ENCODE assay signal across 8 mouse cellular contexts in the genomic region with DNA sequence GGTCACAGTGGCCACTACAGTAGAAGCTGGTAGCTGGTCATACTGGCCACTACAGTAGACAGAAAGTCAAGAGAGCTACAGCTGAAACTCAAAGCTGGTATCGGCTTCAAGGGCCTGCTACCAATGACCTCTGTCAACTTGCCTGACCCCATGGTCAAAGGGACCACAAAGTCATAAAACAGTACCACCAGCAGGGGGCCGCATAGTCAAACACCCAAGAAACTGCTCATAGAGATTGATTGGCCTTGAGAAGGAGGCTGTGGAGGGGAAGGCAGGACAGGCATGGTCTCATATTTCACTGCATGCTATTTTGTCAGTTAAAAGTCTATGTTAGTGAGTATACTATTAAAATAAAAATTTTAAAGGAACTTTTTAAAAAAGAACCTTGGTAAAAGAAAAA. TPM values are rescaled to one million over a fixed set of nuclear protein-coding genes. Genes with fewer than 3 reads are reported as not detected.
DNase-seq lines count a peak whose midpoint lies in the region; ATAC-seq and TF ChIP-seq lines count a peak whose summit lies in the region.

No protein-coding gene starts in this region.

- no peak overlapping the region for H3K4me3 ChIP-seq in intestine, postnatal 0 days (ENCODE audit: low read depth, low read length)
- H3K4me3 ChIP-seq in intestine, embryonic 16.5 days (ENCODE audit: low read length) = no peak overlapping the region

- no peak overlapping the region for H3K9ac ChIP-seq in intestine, postnatal 0 days (ENCODE audit: low read depth, low read length)
- no peak overlapping the region for H3K9ac ChIP-seq in intestine, embryonic 16.5 days (ENCODE audit: low read depth, low read length)

- no peaks in the 10 kb centered on the region for H3K9me3 ChIP-seq in intestine, postnatal 0 days (ENCODE audit: control insufficient read depth)
- peaks cover 2% of the 10 kb centered on the region; the same call in 1 of the 2 replicates for H3K9me3 ChIP-seq in intestine, embryonic 16.5 days (ENCODE audit: control insufficient read depth, low read length)

- DNase-seq in ES-CJ7 (ENCODE audit: low read depth, low spot score) = peak; percentile 65
- peak; percentile 39 for DNase-seq in c-Kit-positive CD71-positive TER-119-negative erythroid progenitor cells, embryonic 14.5 days (ENCODE audit: low read depth)
- peak; percentile 49 to 73 for DNase-seq in kidney, adult 8-10 months
- peak; percentile 88 for DNase-seq in lung, postnatal 36 days
- DNase-seq in thymus, postnatal 4 days = peak; percentile 74
- no peak for DNase-seq in frontal cortex, postnatal 25 days (ENCODE audit: low spot score in 2 of 2)

- WGBS in intestine, postnatal 0 days = 29% methylated on average over 2 of the region's 2 CpGs
- 16% methylated on average over 2 of the region's 2 CpGs for WGBS in intestine, embryonic 16.5 days

- no peak overlapping the region for H3K27ac ChIP-seq in intestine, postnatal 0 days (ENCODE audit: low read depth, low read length)
- no peak overlapping the region for H3K27ac ChIP-seq in intestine, embryonic 16.5 days (ENCODE audit: low read length)

- TF ChIP-seq CTCF in intestine, postnatal 0 days (IDR thresholded peaks at IDR 0.05; ENCODE audit: low read depth) = peak; percentile 71

- H3K4me2 ChIP-seq in intestine, postnatal 0 days (replicated peaks; ENCODE audit: low read depth) = no peak overlapping the region
- H3K4me2 ChIP-seq in intestine, embryonic 16.5 days (ENCODE audit: low read depth, low read length) = no peak overlapping the region

- H3K4me1 ChIP-seq in intestine, postnatal 0 days (replicated peaks; ENCODE audit: control insufficient read depth, insufficient read depth, low read length) = 0 out of 2 replicates have a peak, but pooled peaks cover 4% of the 10 kb centered on the region
- H3K4me1 ChIP-seq in intestine, embryonic 16.5 days (ENCODE audit: control insufficient read depth, insufficient read depth, low read length) = 0 out of 2 replicates have a peak, but pooled peaks cover 7% of the 10 kb centered on the region

- no peaks in the 10 kb centered on the region; the same call in 1 of the 2 replicates for H3K27me3 ChIP-seq in intestine, postnatal 0 days (replicated peaks; ENCODE audit: control insufficient read depth, insufficient read depth, low read length)
- no peaks in the 10 kb centered on the region for H3K27me3 ChIP-seq in intestine, embryonic 16.5 days (replicated peaks; ENCODE audit: control insufficient read depth, insufficient read depth, low read length)

- no peaks in the 10 kb centered on the region for H3K36me3 ChIP-seq in intestine, postnatal 0 days (ENCODE audit: control insufficient read depth, insufficient read depth)
- H3K36me3 ChIP-seq in intestine, embryonic 16.5 days (ENCODE audit: control insufficient read depth, insufficient read depth, low read length) = no peaks in the 10 kb centered on the region

- ATAC-seq in intestine, postnatal 0 days = no peak
- ATAC-seq in intestine, embryonic 16.5 days = no peak

RNA-seq across cellular contexts. Expression of a gene that starts 27.5 kb away (rescaled TPM):
- polyA plus RNA-seq in intestine, postnatal 0 days (2015; fragmentation: Nextera tagmentation; extraction: Ambion mirVana) = 126 and 129 TPM in 2 replicates
- 81.3 and 85.7 TPM in 2 replicates for polyA plus RNA-seq in intestine, embryonic 16.5 days (2015; fragmentation: Nextera tagmentation; extraction: Ambion mirVana)

RNA-seq across cellular contexts. Expression of a gene that starts 56.1 kb away (rescaled TPM):
- 31.3 and 34.9 TPM in 2 replicates for polyA plus RNA-seq in intestine, postnatal 0 days (2015; fragmentation: Nextera tagmentation; extraction: Ambion mirVana)
- 43.4 and 52.8 TPM in 2 replicates for polyA plus RNA-seq in intestine, embryonic 16.5 days (2015; fragmentation: Nextera tagmentation; extraction: Ambion mirVana)

Comparison
In these comparisons a context has a peak if more than half of its experiments do, and no peak if none do; other contexts are left out.
1. DNase-seq: peak in ES-CJ7 (single experiment), c-Kit-positive CD71-positive TER-119-negative erythroid progenitor cells, embryonic 14.5 days (single experiment), kidney, adult 8-10 months (2 of 2), lung, postnatal 36 days (single experiment) and thymus, postnatal 4 days (single experiment); none in frontal cortex, postnatal 25 days (0 of 2).